Mouse (Mus musculus) CH12.LX (cell line): Measurements from ENCODE around the gene Adora1. TPM values are rescaled to one million over a fixed set of nuclear protein-coding genes. Genes with fewer than 3 reads are reported as not detected.

ENCODE experiments used
- DNase-seq: peaks from one replicate; pipeline ENCODE4 v3.0.0-alpha.2; 2013; ENCODE audit errors: extremely low read depth
- H3K27ac ChIP-seq: 2 replicates; pipeline ENCODE4 v1.5.1; 2012; ENCODE audit warnings: low read depth, mild to moderate bottlenecking, control low read depth, moderate library complexity; ENCODE audit not compliant: insufficient read depth
- H3K27me3 ChIP-seq: replicated peaks from 2 replicates; pipeline ENCODE3; 2012; ENCODE audit warnings: inconsistent platforms
- H3K36me3 ChIP-seq, 2 experiments: replicated peaks in 1 of 2; 2 replicates each; pipeline versions ENCODE3 to v1.6.1; 2012; ENCODE audit warnings: inconsistent platforms in 1 of 2, low read length in 1 of 2, mild to moderate bottlenecking in 1 of 2, mixed read lengths in 1 of 2, moderate library complexity in 1 of 2; ENCODE audit not compliant: control insufficient read depth in 1 of 2, insufficient read depth in 1 of 2
- H3K4me1 ChIP-seq, 2 experiments: 2 replicates each; pipeline ENCODE4 v1.6.1; 2012; ENCODE audit warnings: inconsistent platforms in 1 of 2, moderate library complexity in 1 of 2; ENCODE audit not compliant: insufficient read depth in 2 of 2, control insufficient read depth in 1 of 2
- H3K4me2 ChIP-seq: 2 replicates; pipeline ENCODE4 v1.6.1; 2012; ENCODE audit warnings: low read depth, mild to moderate bottlenecking, control low read depth; ENCODE audit not compliant: poor library complexity, insufficient read depth, severe bottlenecking
- H3K4me3 ChIP-seq, 3 experiments: fragments of 150-350 bp in 1 of 3; sonication (generic) in 1 of 3; replicated peaks in 1 of 3; 2 replicates each; pipeline versions ENCODE3 to v1.5.1; 2011 to 2012; ENCODE audit warnings: low read depth in 2 of 3, low read length in 2 of 3, mild to moderate bottlenecking in 2 of 3, moderate library complexity in 2 of 3, control low read depth in 1 of 3, improper control_type of control experiment in 1 of 3, inconsistent platforms in 1 of 3, mixed read lengths in 1 of 3; ENCODE audit not compliant: poor library complexity in 1 of 3
- H3K79me2 ChIP-seq: replicated peaks from 2 replicates; pipeline ENCODE4 v1.6.1; 2012; ENCODE audit warnings: mild to moderate bottlenecking, moderate library complexity; ENCODE audit not compliant: control insufficient read depth, poor library complexity, insufficient read depth, severe bottlenecking; ENCODE audit errors: extremely low read depth
- H3K9ac ChIP-seq: 2 replicates; pipeline ENCODE4 v1.6.1; 2012; ENCODE audit warnings: low read depth, mild to moderate bottlenecking, control low read depth, moderate library complexity; ENCODE audit not compliant: insufficient read depth
- H3K9me3 ChIP-seq: replicated peaks from 2 replicates; pipeline ENCODE3; 2012; ENCODE audit warnings: low read length, inconsistent platforms, mixed read lengths
- BHLHE40 ChIP-seq: IDR thresholded peaks from 2 replicates; pipeline ENCODE4 v1.6.1; 2011; ENCODE audit warnings: mild to moderate bottlenecking, low read depth, low read length, improper control_type of control experiment
- CHD2 ChIP-seq: IDR thresholded peaks from 2 replicates; pipeline ENCODE4 v1.6.1; 2011; ENCODE audit warnings: low read length, improper control_type of control experiment
- CTCF ChIP-seq, 2 experiments: IDR thresholded peaks in 1 of 2; conservative IDR thresholded peaks in 1 of 2; 2 replicates each; pipeline ENCODE4 v1.5.1; 2011 to 2012; ENCODE audit warnings: low read depth in 2 of 2, low read length in 2 of 2, improper control_type of control experiment in 1 of 2, inconsistent platforms in 1 of 2, mild to moderate bottlenecking in 1 of 2, moderate library complexity in 1 of 2
- ELF1 ChIP-seq: IDR thresholded peaks from 2 replicates; pipeline ENCODE4 v1.6.1; 2014; ENCODE audit warnings: low read depth, mild to moderate bottlenecking, inconsistent platforms, low read length, improper control_type of control experiment
- IRF4 ChIP-seq: IDR thresholded peaks from 2 replicates; pipeline ENCODE4 v1.6.1; 2014; ENCODE audit warnings: low read depth, mild to moderate bottlenecking, inconsistent platforms, low read length, improper control_type of control experiment
- JUN ChIP-seq: IDR thresholded peaks from 2 replicates; pipeline ENCODE4 v1.6.1; 2011; ENCODE audit warnings: low read depth, mild to moderate bottlenecking, low read length, improper control_type of control experiment, moderate library complexity; ENCODE audit not compliant: insufficient read depth
- JUND ChIP-seq: conservative IDR thresholded peaks from 2 replicates; pipeline ENCODE4 v1.6.1; 2011; ENCODE audit warnings: low read depth, low read length, improper control_type of control experiment
- KAT2A ChIP-seq: IDR thresholded peaks from 2 replicates; pipeline ENCODE4 v1.6.1; 2012; ENCODE audit warnings: low read length, improper control_type of control experiment, inconsistent platforms; ENCODE audit not compliant: insufficient replicate concordance
- MAFK ChIP-seq: IDR thresholded peaks from 2 replicates; pipeline ENCODE4 v1.6.1; 2011; ENCODE audit warnings: low read length, improper control_type of control experiment; ENCODE audit not compliant: insufficient replicate concordance
- MAX ChIP-seq: IDR thresholded peaks from 2 replicates; pipeline ENCODE4 v1.6.1; 2011; ENCODE audit warnings: low read length, improper control_type of control experiment
- MAZ ChIP-seq: IDR thresholded peaks from 2 replicates; pipeline ENCODE4 v1.6.1; 2012; ENCODE audit warnings: low read depth, mild to moderate bottlenecking, inconsistent platforms, low read length, improper control_type of control experiment, moderate library complexity
- MYC ChIP-seq: IDR thresholded peaks from 2 replicates; pipeline ENCODE4 v1.6.1; 2011; ENCODE audit warnings: low read depth, mild to moderate bottlenecking, improper control_type of control experiment, low read length
- PAX5 ChIP-seq: IDR thresholded peaks from 2 replicates; pipeline ENCODE4 v1.6.1; 2012; ENCODE audit warnings: low read length, inconsistent platforms, mixed read lengths
- POLR2A ChIP-seq: IDR thresholded peaks from 2 replicates; pipeline ENCODE4 v1.6.1; 2011; ENCODE audit warnings: low read depth, mild to moderate bottlenecking, improper control_type of control experiment, low read length
- POLR2AphosphoS2 ChIP-seq: IDR thresholded peaks from 2 replicates; pipeline ENCODE4 v1.6.1; 2011; ENCODE audit warnings: low read depth, low read length, improper control_type of control experiment
- RAD21 ChIP-seq: IDR thresholded peaks from 2 replicates; pipeline ENCODE4 v1.6.1; 2011; ENCODE audit warnings: low read depth, mild to moderate bottlenecking, low read length, improper control_type of control experiment, moderate library complexity
- RCOR1 ChIP-seq: conservative IDR thresholded peaks from 2 replicates; pipeline ENCODE4 v1.6.1; 2012; ENCODE audit warnings: low read depth, mild to moderate bottlenecking, inconsistent platforms, low read length, improper control_type of control experiment
- SIN3A ChIP-seq: IDR thresholded peaks from 2 replicates; pipeline ENCODE4 v1.6.1; 2012; ENCODE audit warnings: low read length, improper control_type of control experiment, inconsistent platforms
- SMC3 ChIP-seq: IDR thresholded peaks from 2 replicates; pipeline ENCODE4 v1.6.1; 2011; ENCODE audit warnings: low read depth, low read length, improper control_type of control experiment
- TCF12 ChIP-seq: IDR thresholded peaks from 2 replicates; pipeline ENCODE4 v1.6.1; 2014; ENCODE audit warnings: low read depth, mild to moderate bottlenecking, inconsistent platforms, low read length, improper control_type of control experiment
- UBTF ChIP-seq: IDR thresholded peaks from 2 replicates; pipeline ENCODE4 v1.6.1; 2012; ENCODE audit warnings: low read depth, mild to moderate bottlenecking, inconsistent platforms, low read length, improper control_type of control experiment, moderate library complexity
- USF1 ChIP-seq: IDR thresholded peaks from 2 replicates; pipeline ENCODE4 v1.6.1; 2014; ENCODE audit warnings: low read depth, mild to moderate bottlenecking, inconsistent platforms, low read length, improper control_type of control experiment
- USF2 ChIP-seq: conservative IDR thresholded peaks from 2 replicates; pipeline ENCODE4 v1.6.1; 2011; ENCODE audit warnings: low read depth, low read length, improper control_type of control experiment
- ZC3H11A ChIP-seq: IDR thresholded peaks from 2 replicates; pipeline ENCODE4 v1.6.1; 2012; ENCODE audit warnings: low read depth, mild to moderate bottlenecking, inconsistent platforms, low read length, improper control_type of control experiment
- ZNF384 ChIP-seq: IDR thresholded peaks from 2 replicates; pipeline ENCODE4 v1.6.1; 2012; ENCODE audit warnings: low read depth, low read length, improper control_type of control experiment, inconsistent platforms
- dilution Hi-C: fragments of 300-500 bp; cut with MboI; formaldehyde crosslinking; loops from 2 replicates; pipeline ENCODE4 v1.14.3; 2020; ENCODE audit warnings: low sequenced_read_pairs; ENCODE audit not compliant: extremely low pct_unique_long_range_greater_than_20kb, extremely low pct_ligation_motif_present
- in situ Hi-C: fragments of 300-500 bp; cut with MboI; formaldehyde crosslinking; loops from 3 replicates; pipeline ENCODE4 v1.14.3; 2019; ENCODE audit warnings: low sequenced_read_pairs, low pct_ligation_motif_present, low pct_unique_long_range_greater_than_20kb, mixed read lengths
- polyA plus RNA-seq: library from polyadenylated mRNA; unstranded; fragments of >175 nt; gene quantifications from 2 replicates; pipeline ENCODE4 v1.2.1, GENCODE M21; 2012; ENCODE audit warnings: low read depth; ENCODE audit not compliant: insufficient read length
- total RNA-seq, 2 experiments: library from RNA; depleted of rRNA; stranded (reverse); fragments of 300-350 nt in 1 of 2; fragments of >200 nt in 1 of 2; gene quantifications; 2 replicates each; pipeline ENCODE4 v1.2.3; 2012 to 2014

Gene Adora1
- total and polyA plus RNA-seq, 3 experiments, result 0.20 TPM; not detected in 2

DNA sequence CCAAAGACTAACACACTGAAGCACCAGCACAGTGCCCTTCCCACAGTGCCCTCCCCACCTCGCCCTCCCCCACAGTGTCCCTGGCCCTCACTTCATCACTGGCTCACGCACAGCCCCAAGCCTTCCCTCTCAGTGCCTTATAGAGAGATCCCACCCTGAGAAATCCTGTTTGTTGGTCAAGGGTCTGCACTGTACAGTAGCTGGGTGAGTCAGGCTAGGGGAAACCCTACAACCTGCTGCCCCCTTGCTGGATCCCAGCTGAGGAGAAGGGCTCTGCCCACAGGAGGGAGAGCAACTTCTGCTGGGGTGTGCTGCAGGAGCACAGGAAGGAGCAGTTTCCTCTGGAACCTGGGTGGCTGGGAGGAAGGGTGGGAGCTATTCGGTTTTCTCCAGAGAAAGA lies 911 bp upstream of the Adora1 start:
- Histone ChIP-seq H3K27me3 (no peaks in the 10 kb centered on the region), H3K4me3 (no peak overlapping the region), H3K36me3 (no peaks in the 10 kb centered on the region), H3K9ac (no peak overlapping the region), H3K9me3 (no peaks in the 10 kb centered on the region)
- in situ Hi-C loops, result no loop called here
- dilution Hi-C loops, result no loop called here
- TF ChIP-seq CHD2 (no peak), CTCF (conservative IDR thresholded peaks at IDR 0.05 in 1 of 2, IDR thresholded peaks at IDR 0.05 in 1 of 2; ENCODE audit: low read depth in 2 of 2, low read length in 2 of 2) (no peak), UBTF (no peak), ZC3H11A (no peak), JUN (no peak), USF2 (no peak), IRF4 (no peak), USF1 (no peak), PAX5 (no peak), TCF12 (no peak), MAX (no peak), RAD21 (no peak), POLR2A (no peak), MAZ (no peak), SMC3 (no peak), KAT2A (no peak), ZNF384 (no peak)
- TF ChIP-seq, all 38 proteins: peak for 0
- Histone ChIP-seq H3K79me2 (no peaks in the 10 kb centered on the region), H3K4me1 (peaks cover 16 to 75% of the 10 kb centered on the region in 2 experiments), H3K4me2 (no peak overlapping the region), H3K27ac (no peak overlapping the region)
- DNase-seq, result no peak

DNA sequence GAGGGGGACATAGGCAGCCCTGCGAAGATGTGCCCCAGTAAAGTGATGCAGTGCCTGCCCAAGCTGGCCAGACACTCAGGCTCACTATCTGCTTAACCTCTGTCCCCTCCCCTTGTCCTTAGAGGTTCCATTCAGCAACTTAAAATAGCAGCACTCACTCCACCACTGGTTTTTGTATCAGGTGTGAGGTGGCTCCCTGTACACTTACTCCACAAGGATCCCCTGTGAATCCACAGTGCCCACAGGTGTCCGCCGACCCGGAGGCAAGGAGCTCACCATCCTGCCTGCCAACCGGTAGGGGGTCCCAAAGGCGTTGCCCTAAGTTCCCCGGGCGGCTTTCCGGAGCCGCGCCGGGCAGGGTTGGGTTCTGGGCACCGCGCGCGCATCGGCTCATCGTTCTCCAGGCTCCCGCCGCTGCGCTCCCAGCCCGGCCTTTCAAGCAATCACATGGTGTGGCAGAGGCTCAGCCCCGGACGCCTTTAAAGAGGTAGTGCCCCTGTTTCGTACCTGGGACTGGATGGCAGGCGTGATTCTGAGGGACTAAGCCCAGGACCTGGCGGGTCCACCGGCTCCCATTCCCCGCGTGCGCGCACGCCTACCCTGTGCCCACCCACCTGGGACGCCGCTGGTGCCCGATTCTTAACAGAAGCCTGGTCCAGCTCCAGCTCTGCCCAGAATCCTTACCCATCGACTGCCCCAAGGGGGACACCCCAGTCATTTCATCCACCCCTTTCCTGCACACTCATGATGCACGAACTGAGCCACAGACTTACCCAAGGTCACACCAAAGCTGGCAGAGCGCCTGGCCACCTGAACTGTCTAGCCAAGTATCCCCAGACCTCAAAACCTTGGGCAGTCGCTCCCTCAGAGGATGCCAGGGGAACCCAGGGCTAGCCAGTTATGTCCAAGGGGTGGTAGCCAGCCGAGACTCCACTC lies 508 bp downstream of the Adora1 start:
- in situ Hi-C loops (loop anchor here (5.0 kb wide), 1 partner anchor 37 kb away; no protein-coding TSS in a partner anchor), dilution Hi-C loops (no loop called here)
- H3K9ac ChIP-seq, result no peak overlapping the region
- H3K79me2 ChIP-seq, result no peaks in the 10 kb centered on the region
- DNase-seq, result no peak
- no peaks in the 10 kb centered on the region for H3K27me3 ChIP-seq
- no peak overlapping the region for H3K4me3 ChIP-seq
- no peak overlapping the region for H3K4me2 ChIP-seq
- no peak overlapping the region for H3K27ac ChIP-seq
- peaks cover 14 to 71% of the 10 kb centered on the region in 2 experiments for H3K4me1 ChIP-seq
- no peaks in the 10 kb centered on the region for H3K9me3 ChIP-seq
- TF ChIP-seq ZC3H11A (no peak), POLR2AphosphoS2 (no peak), SIN3A (no peak), UBTF (no peak), MAFK (no peak), JUND (no peak), USF1 (no peak), BHLHE40 (no peak), CTCF (conservative IDR thresholded peaks at IDR 0.05 in 1 of 2, IDR thresholded peaks at IDR 0.05 in 1 of 2; ENCODE audit: low read depth in 2 of 2, low read length in 2 of 2) (no peak), RAD21 (no peak), ELF1 (no peak), POLR2A (no peak), USF2 (no peak), RCOR1 (no peak), CHD2 (no peak), MYC (no peak)
- H3K36me3 ChIP-seq, result no peaks in the 10 kb centered on the region
